Mouse (Mus musculus): ENCODE results near the gene Cyp17a1. TPM values are rescaled to one million over a fixed set of nuclear protein-coding genes. Genes with fewer than 3 reads are reported as not detected.

Gene Cyp17a1
- polyA plus RNA-seq, 1 experiment from 2014 or later, result 5.8 TPM

GRCm38 (mm10) chr19:46635766-46636165 lies 37.2 kb downstream of the Cyp17a1 start:
- no peak for TF ChIP-seq CTCF (IDR thresholded peaks at IDR 0.05; ENCODE audit: low read depth)
- no peak for TF ChIP-seq EP300 (IDR thresholded peaks at IDR 0.05; ENCODE audit: low read depth)
- Histone ChIP-seq H3K4me2 (ENCODE audit: low read depth, low read length) (no peak overlapping the region), H3K9me3 (ENCODE audit: low read length) (no peaks in the 10 kb centered on the region), H3K36me3 (replicated peaks; ENCODE audit: insufficient read depth, low read length) (peaks cover 52% of the 10 kb centered on the region), H3K4me3 (ENCODE audit: low read depth, low read length) (no peak overlapping the region), H3K4me1 (ENCODE audit: insufficient read depth) (peaks cover 35% of the 10 kb centered on the region), H3K9ac (replicated peaks) (no peak overlapping the region), H3K27me3 (ENCODE audit: insufficient read depth, low read length) (no peaks in the 10 kb centered on the region), H3K27ac (ENCODE audit: low read depth) (no peak overlapping the region)
- no peak for DNase-seq
- ATAC-seq, result no peak
- 37% methylated on average over 9 of the region's 9 CpGs for WGBS (ENCODE audit: insufficient replicate concordance)

- no peak for ATAC-seq
- Histone ChIP-seq H3K9me3 (ENCODE audit: low read length) (no peaks in the 10 kb centered on the region), H3K4me1 (ENCODE audit: insufficient read depth) (peaks cover 30% of the 10 kb centered on the region)
These were observed 41.3 kb downstream of the Cyp17a1 start for GRCm38 (mm10) chr19:46631637-46632036.

GRCm38 (mm10) chr19:46629807-46630206 lies 43.2 kb downstream of the Cyp17a1 start:
- H3K36me3 ChIP-seq (replicated peaks; ENCODE audit: insufficient read depth, low read length), result peaks cover 24% of the 10 kb centered on the region
- no peaks in the 10 kb centered on the region for H3K27me3 ChIP-seq (ENCODE audit: insufficient read depth, low read length)
- peak overlapping the region; percentile 39; the same call in 1 of the 2 replicates for H3K27ac ChIP-seq (ENCODE audit: low read depth)
- no peak overlapping the region for H3K4me2 ChIP-seq (ENCODE audit: low read depth, low read length)
- H3K4me3 ChIP-seq (ENCODE audit: low read depth, low read length), result no peak overlapping the region
- DNase-seq (no peak), ATAC-seq (no peak)
- no peak for TF ChIP-seq EP300 (IDR thresholded peaks at IDR 0.05; ENCODE audit: low read depth)
- no peak for TF ChIP-seq CTCF (IDR thresholded peaks at IDR 0.05; ENCODE audit: low read depth)
- WGBS (ENCODE audit: insufficient replicate concordance), result 61% methylated on average over 9 of the region's 9 CpGs
- peaks cover 29% of the 10 kb centered on the region for H3K4me1 ChIP-seq (ENCODE audit: insufficient read depth)
- no peaks in the 10 kb centered on the region for H3K9me3 ChIP-seq (ENCODE audit: low read length)
- no peak overlapping the region for H3K9ac ChIP-seq (replicated peaks)

More at GRCm38 (mm10) chr19:46631637-46632036, 41.3 kb downstream of the Cyp17a1 start:
- Histone ChIP-seq H3K4me3 (ENCODE audit: low read depth, low read length) (no peak overlapping the region), H3K27me3 (ENCODE audit: insufficient read depth, low read length) (no peaks in the 10 kb centered on the region), H3K27ac (ENCODE audit: low read depth) (no peak overlapping the region), H3K36me3 (replicated peaks; ENCODE audit: insufficient read depth, low read length) (peaks cover 23% of the 10 kb centered on the region), H3K9ac (replicated peaks) (no peak overlapping the region), H3K4me2 (ENCODE audit: low read depth, low read length) (no peak overlapping the region)
- WGBS (ENCODE audit: insufficient replicate concordance), result 80% methylated on average over 9 of the region's 9 CpGs
- TF ChIP-seq EP300 (IDR thresholded peaks at IDR 0.05; ENCODE audit: low read depth) (no peak), CTCF (IDR thresholded peaks at IDR 0.05; ENCODE audit: low read depth) (no peak)
- DNase-seq, result no peak

- peak; percentile 62 for DNase-seq
- H3K4me1 ChIP-seq (ENCODE audit: insufficient read depth), result peaks cover 29% of the 10 kb centered on the region
- peak; percentile 93 for ATAC-seq
- TF ChIP-seq EP300 (IDR thresholded peaks at IDR 0.05; ENCODE audit: low read depth) (peak; percentile 70; the same call in 1 of the 2 replicates), CTCF (IDR thresholded peaks at IDR 0.05; ENCODE audit: low read depth) (no peak)
- H3K4me2 ChIP-seq (ENCODE audit: low read depth, low read length), result no peak overlapping the region
- H3K9ac ChIP-seq (replicated peaks), result peak overlapping the region; percentile 37; the same call in 1 of the 2 replicates
- 79% methylated on average over 10 of the region's 10 CpGs for WGBS (ENCODE audit: insufficient replicate concordance)
- no peak overlapping the region for H3K4me3 ChIP-seq (ENCODE audit: low read depth, low read length)
- H3K27ac ChIP-seq (ENCODE audit: low read depth), result peak overlapping the region; percentile 82
- no peaks in the 10 kb centered on the region for H3K27me3 ChIP-seq (ENCODE audit: insufficient read depth, low read length)
- H3K36me3 ChIP-seq (replicated peaks; ENCODE audit: insufficient read depth, low read length), result peaks cover 24% of the 10 kb centered on the region
- H3K9me3 ChIP-seq (ENCODE audit: low read length), result no peaks in the 10 kb centered on the region
These were observed 44.6 kb downstream of the Cyp17a1 start for GRCm38 (mm10) chr19:46628403-46628802.

GRCm38 (mm10) chr19:46625519-46625918 lies 47.5 kb downstream of the Cyp17a1 start:
- Histone ChIP-seq H3K4me2 (ENCODE audit: low read depth, low read length) (no peak overlapping the region), H3K36me3 (replicated peaks; ENCODE audit: insufficient read depth, low read length) (peaks cover 19% of the 10 kb centered on the region; the same call in 1 of the 2 replicates), H3K4me3 (ENCODE audit: low read depth, low read length) (no peak overlapping the region), H3K9ac (replicated peaks) (no peak overlapping the region), H3K27me3 (ENCODE audit: insufficient read depth, low read length) (no peaks in the 10 kb centered on the region), H3K9me3 (ENCODE audit: low read length) (no peaks in the 10 kb centered on the region), H3K4me1 (ENCODE audit: insufficient read depth) (peaks cover 53% of the 10 kb centered on the region), H3K27ac (ENCODE audit: low read depth) (no peak overlapping the region)
- no peak for DNase-seq
- 73% methylated on average over 10 of the region's 10 CpGs for WGBS (ENCODE audit: insufficient replicate concordance)
- no peak for ATAC-seq
- TF ChIP-seq CTCF (IDR thresholded peaks at IDR 0.05; ENCODE audit: low read depth) (no peak), EP300 (IDR thresholded peaks at IDR 0.05; ENCODE audit: low read depth) (no peak)

- WGBS (ENCODE audit: insufficient replicate concordance), result 85% methylated on average over 12 of the region's 12 CpGs
- DNase-seq, result no peak
- Histone ChIP-seq H3K4me3 (ENCODE audit: low read depth, low read length) (no peak overlapping the region), H3K27me3 (ENCODE audit: insufficient read depth, low read length) (no peaks in the 10 kb centered on the region), H3K36me3 (replicated peaks; ENCODE audit: insufficient read depth, low read length) (peaks cover 19% of the 10 kb centered on the region; the same call in 1 of the 2 replicates), H3K9me3 (ENCODE audit: low read length) (no peaks in the 10 kb centered on the region), H3K9ac (replicated peaks) (no peak overlapping the region), H3K4me2 (ENCODE audit: low read depth, low read length) (peak overlapping the region; percentile 63; the same call in 1 of the 2 replicates), H3K4me1 (ENCODE audit: insufficient read depth) (peaks cover 58% of the 10 kb centered on the region), H3K27ac (ENCODE audit: low read depth) (no peak overlapping the region)
- TF ChIP-seq CTCF (IDR thresholded peaks at IDR 0.05; ENCODE audit: low read depth), result no peak
- TF ChIP-seq EP300 (IDR thresholded peaks at IDR 0.05; ENCODE audit: low read depth), result no peak
- ATAC-seq, result no peak
These were observed 48.0 kb downstream of the Cyp17a1 start for GRCm38 (mm10) chr19:46625015-46625414.

Measured in liver, postnatal 0 days (tissue).